In genomic region chr2:42542507-42543163, GRCm38 (mm10) we compare ENCODE assay signal across 15 mouse cellular contexts.
DNase-seq lines count a peak whose midpoint lies in the region; ATAC-seq and TF ChIP-seq lines count a peak whose summit lies in the region.
"Had no signal": no experiment of that assay in that cellular context is flagged by ENCODE, and none has a peak within 500 bp of the region (broad histone marks: within the 10 kb centered on the region; RNA-seq: fewer than 3 reads in every experiment).

No protein-coding gene starts in this region.

- H3K27me3 ChIP-seq in neural tube, embryonic 11.5 days (ENCODE audit: control insufficient read depth, insufficient read depth, low read length) = no peaks in the 10 kb centered on the region
- no peaks in the 10 kb centered on the region for H3K27me3 ChIP-seq in forebrain, embryonic 12.5 days
- H3K27me3 ChIP-seq in midbrain, embryonic 11.5 days (ENCODE audit: control insufficient read depth, insufficient read depth, low read length) = no peaks in the 10 kb centered on the region
- H3K27me3 ChIP-seq: CH12.LX; heart, embryonic 13.5 days; hindbrain, embryonic 15.5 days; kidney, embryonic 15.5 days; neural tube, embryonic 15.5 days had no signal

- 64% methylated on average over 10 of the region's 10 CpGs for WGBS in neural tube, embryonic 11.5 days
- WGBS in forebrain, embryonic 12.5 days = 32% methylated on average over 10 of the region's 10 CpGs
- WGBS in midbrain, embryonic 11.5 days = 35% methylated on average over 10 of the region's 10 CpGs
- WGBS in lung, adult 2 months = 75% methylated on average over 10 of the region's 10 CpGs

- DNase-seq in neural tube, embryonic 11.5 days (ENCODE audit: low spot score) = peak; percentile 11
- no peak for DNase-seq in neural tube, embryonic 10.5 days (ENCODE audit: extremely low spot score, low spot score)
- DNase-seq in midbrain, embryonic 11.5 days (ENCODE audit: low spot score, missing footprints) = no peak
- no peak for DNase-seq in lung, adult 2 months
- DNase-seq in right cerebral cortex, postnatal 36 days (ENCODE audit: low spot score in 2 of 2) = no peak
- no peak for DNase-seq in ovary, postnatal 10 days (ENCODE audit: low spot score)
- DNase-seq: layer of hippocampus, adult 9-11 months; right cerebral cortex, postnatal 14 days; thymus, adult 18-20 months had no signal

- H3K4me2 ChIP-seq in neural tube, embryonic 11.5 days (ENCODE audit: low read depth) = no peak overlapping the region
- no peak overlapping the region for H3K4me2 ChIP-seq in forebrain, embryonic 12.5 days
- no peak overlapping the region for H3K4me2 ChIP-seq in midbrain, embryonic 11.5 days
- H3K4me2 ChIP-seq: heart, embryonic 13.5 days; hindbrain, embryonic 15.5 days; kidney, embryonic 15.5 days; neural tube, embryonic 15.5 days had no signal

- no peak overlapping the region for H3K27ac ChIP-seq in neural tube, embryonic 11.5 days (ENCODE audit: low read depth, low read length)
- H3K27ac ChIP-seq in forebrain, embryonic 12.5 days = no peak overlapping the region
- H3K27ac ChIP-seq in midbrain, embryonic 11.5 days (ENCODE audit: low read depth, low read length) = no peak overlapping the region; the same call in 1 of the 2 replicates
- H3K27ac ChIP-seq: heart, embryonic 13.5 days; hindbrain, embryonic 15.5 days; kidney, embryonic 15.5 days; neural tube, embryonic 15.5 days had no signal

- ATAC-seq in neural tube, embryonic 11.5 days (ENCODE audit: insufficient read depth, low FRiP score, low TSS enrichment) = no peak
- ATAC-seq in forebrain, embryonic 12.5 days (ENCODE audit: low FRiP score) = peak; percentile 70
- ATAC-seq in midbrain, embryonic 11.5 days (ENCODE audit: low FRiP score) = peak; percentile 73

- H3K9me3 ChIP-seq in neural tube, embryonic 11.5 days (ENCODE audit: control insufficient read depth, low read length) = no peaks in the 10 kb centered on the region
- H3K9me3 ChIP-seq in forebrain, embryonic 12.5 days = no peaks in the 10 kb centered on the region
- no peaks in the 10 kb centered on the region for H3K9me3 ChIP-seq in midbrain, embryonic 11.5 days (ENCODE audit: control insufficient read depth, low read length)
- H3K9me3 ChIP-seq: heart, embryonic 13.5 days; hindbrain, embryonic 15.5 days; kidney, embryonic 15.5 days; neural tube, embryonic 15.5 days had no signal

- H3K4me3 ChIP-seq in neural tube, embryonic 11.5 days (ENCODE audit: low read depth, low read length) = no peak overlapping the region
- no peak overlapping the region for H3K4me3 ChIP-seq in forebrain, embryonic 12.5 days (replicated peaks)
- no peak overlapping the region for H3K4me3 ChIP-seq in midbrain, embryonic 11.5 days (ENCODE audit: low read depth, low read length)
- no peak overlapping the region for H3K4me3 ChIP-seq in lung, adult 2 months (replicated peaks; ENCODE audit: extremely low read depth, low read depth, low read length)
- H3K4me3 ChIP-seq: heart, embryonic 13.5 days; hindbrain, embryonic 15.5 days; kidney, embryonic 15.5 days; neural tube, embryonic 15.5 days had no signal

- TF ChIP-seq POLR2A in lung, adult 2 months (IDR thresholded peaks at IDR 0.05; ENCODE audit: borderline replicate concordance, extremely low read depth, low read depth, low read length) = no peak

- no peaks in the 10 kb centered on the region for H3K4me1 ChIP-seq in neural tube, embryonic 11.5 days (ENCODE audit: control insufficient read depth, insufficient read depth, low read length)
- H3K4me1 ChIP-seq in forebrain, embryonic 12.5 days = peaks cover 3% of the 10 kb centered on the region
- peaks cover 3% of the 10 kb centered on the region; the same call in 1 of the 2 replicates for H3K4me1 ChIP-seq in midbrain, embryonic 11.5 days (ENCODE audit: control insufficient read depth, insufficient read depth, low read length)
- no peaks in the 10 kb centered on the region for H3K4me1 ChIP-seq in lung, adult 2 months (ENCODE audit: control insufficient read depth, insufficient read depth, low read length)
- H3K4me1 ChIP-seq: heart, embryonic 13.5 days; hindbrain, embryonic 15.5 days; kidney, embryonic 15.5 days; neural tube, embryonic 15.5 days had no signal

- no peak for TF ChIP-seq CTCF in lung, adult 2 months (IDR thresholded peaks at IDR 0.05; ENCODE audit: insufficient read depth, low read length)

- no peaks in the 10 kb centered on the region for H3K36me3 ChIP-seq in neural tube, embryonic 11.5 days (ENCODE audit: control insufficient read depth, insufficient read depth, low read length)
- H3K36me3 ChIP-seq in forebrain, embryonic 12.5 days (replicated peaks) = no peaks in the 10 kb centered on the region
- H3K36me3 ChIP-seq in midbrain, embryonic 11.5 days (ENCODE audit: control insufficient read depth, insufficient read depth, low read length) = no peaks in the 10 kb centered on the region
- H3K36me3 ChIP-seq: heart, embryonic 13.5 days; hindbrain, embryonic 15.5 days; kidney, embryonic 15.5 days; neural tube, embryonic 15.5 days had no signal

- H3K9ac ChIP-seq in neural tube, embryonic 11.5 days (ENCODE audit: low read length) = no peak overlapping the region
- H3K9ac ChIP-seq in forebrain, embryonic 12.5 days = no peak overlapping the region
- no peak overlapping the region for H3K9ac ChIP-seq in midbrain, embryonic 11.5 days (ENCODE audit: low read length)
- H3K9ac ChIP-seq: heart, embryonic 13.5 days; hindbrain, embryonic 15.5 days; kidney, embryonic 15.5 days; neural tube, embryonic 15.5 days had no signal
